ENCODE assay signal across 8 mouse cellular contexts in the genomic region with DNA sequence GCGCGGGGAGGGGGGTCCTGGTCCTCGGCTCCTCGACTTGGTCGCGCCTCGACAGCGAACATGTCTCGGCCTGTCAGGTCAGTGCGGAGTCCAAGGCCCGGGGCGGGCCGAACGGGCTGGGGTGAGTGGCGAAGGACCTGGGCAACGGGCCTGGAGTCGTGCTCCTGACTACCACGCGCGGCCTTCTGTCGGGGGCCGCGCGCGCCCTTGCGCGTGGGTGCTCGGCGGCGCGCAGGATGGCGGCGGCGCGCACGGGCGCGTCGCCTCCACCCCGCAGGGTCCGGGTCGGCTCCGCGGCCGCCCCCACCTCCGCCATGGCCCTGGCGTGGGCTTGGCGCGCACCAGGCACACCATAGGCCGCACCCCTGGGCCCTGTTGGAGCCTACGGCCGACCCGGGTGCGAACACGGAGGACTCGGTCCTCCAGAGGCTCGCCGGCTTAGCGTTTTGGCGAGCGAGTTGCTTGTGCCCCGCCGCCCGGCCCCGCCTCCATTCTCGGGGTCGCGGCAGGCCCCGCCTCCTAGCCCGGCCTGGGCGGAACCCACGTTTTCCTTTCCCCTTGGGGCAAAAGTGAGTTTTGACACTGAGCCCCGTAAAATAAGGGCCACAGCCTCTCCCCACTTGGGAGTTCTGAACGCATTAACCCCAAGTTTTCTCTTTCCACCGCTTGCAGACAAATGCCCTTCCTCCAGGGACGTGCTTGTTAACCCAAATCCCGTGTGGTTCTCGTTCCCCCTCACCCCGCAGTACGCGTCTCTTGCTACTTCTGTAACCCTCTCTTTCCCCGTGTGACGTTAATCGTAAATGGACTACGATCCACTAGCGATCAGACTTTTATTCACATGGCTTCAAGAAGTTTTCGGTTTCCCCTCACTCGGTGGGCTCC. TPM values are rescaled to one million over a fixed set of nuclear protein-coding genes. Genes with fewer than 3 reads are reported as not detected.
DNase-seq lines count a peak whose midpoint lies in the region; ATAC-seq and TF ChIP-seq lines count a peak whose summit lies in the region.

No protein-coding gene starts in this region.

- peak overlapping the region; percentile 98 for H3K27ac ChIP-seq in heart, embryonic 13.5 days (replicated peaks)
- peak overlapping the region; percentile 98 for H3K27ac ChIP-seq in kidney, postnatal 0 days
- peak overlapping the region; percentile 95 for H3K27ac ChIP-seq in liver, embryonic 12.5 days

- no peak for TF ChIP-seq CTCF in brain, embryonic 14.5 days (IDR thresholded peaks at IDR 0.05; ENCODE audit: borderline replicate concordance, extremely low read depth, insufficient read depth, insufficient read length)
- no peak for TF ChIP-seq CTCF in kidney, postnatal 0 days (IDR thresholded peaks at IDR 0.05; ENCODE audit: low read depth)

- H3K27me3 ChIP-seq in heart, embryonic 13.5 days (replicated peaks): peaks cover 30% of the 10 kb centered on the region
- no peaks in the 10 kb centered on the region; the same call in 1 of the 2 replicates for H3K27me3 ChIP-seq in kidney, postnatal 0 days (ENCODE audit: insufficient read depth, low read length)
- H3K27me3 ChIP-seq in liver, embryonic 12.5 days (replicated peaks): peaks cover 23% of the 10 kb centered on the region
- H3K27me3 ChIP-seq in splenic B cell, adult 2 months (ENCODE audit: control insufficient read depth, insufficient read depth, low read length, poor library complexity, severe bottlenecking): no peaks in the 10 kb centered on the region

- WGBS in heart, embryonic 13.5 days: under 1% methylated on average over 82 of the region's 88 CpGs
- WGBS in kidney, postnatal 0 days: under 1% methylated on average over 84 of the region's 88 CpGs
- under 1% methylated on average over 88 of the region's 88 CpGs for WGBS in liver, embryonic 12.5 days (ENCODE audit: insufficient replicate concordance)

- H3K9me3 ChIP-seq in heart, embryonic 13.5 days: no peaks in the 10 kb centered on the region
- no peaks in the 10 kb centered on the region for H3K9me3 ChIP-seq in kidney, postnatal 0 days (replicated peaks; ENCODE audit: low read length)
- H3K9me3 ChIP-seq in liver, embryonic 12.5 days (replicated peaks): no peaks in the 10 kb centered on the region

- peak overlapping the region; percentile 92 for H3K4me3 ChIP-seq in heart, embryonic 13.5 days
- H3K4me3 ChIP-seq in kidney, postnatal 0 days (replicated peaks; ENCODE audit: low read depth, low read length): peak overlapping the region; percentile 86
- peak overlapping the region; percentile 85 for H3K4me3 ChIP-seq in liver, embryonic 12.5 days

- ATAC-seq in erythroid progenitor cell, adult 5-6 weeks (replicated peaks; ENCODE audit: low FRiP score, poor library complexity, severe bottlenecking): peak; percentile 79
- ATAC-seq in heart, embryonic 13.5 days (ENCODE audit: extremely low read depth, insufficient number of reproducible peaks, low FRiP score, low TSS enrichment): peak; percentile 67
- ATAC-seq in kidney, postnatal 0 days (replicated peaks; ENCODE audit: low FRiP score, low read depth): peak; percentile 81
- ATAC-seq in liver, embryonic 12.5 days: peak; percentile 75

- H3K9ac ChIP-seq in heart, embryonic 13.5 days: peak overlapping the region; percentile 99
- peak overlapping the region; percentile 93 for H3K9ac ChIP-seq in kidney, postnatal 0 days (ENCODE audit: low read depth, low read length)
- peak overlapping the region; percentile 99 for H3K9ac ChIP-seq in liver, embryonic 12.5 days

- H3K4me1 ChIP-seq in heart, embryonic 13.5 days: peaks cover 24% of the 10 kb centered on the region
- H3K4me1 ChIP-seq in kidney, postnatal 0 days (replicated peaks; ENCODE audit: insufficient read depth, low read length): peaks cover 12% of the 10 kb centered on the region; the same call in 1 of the 2 replicates
- peaks cover 33% of the 10 kb centered on the region for H3K4me1 ChIP-seq in liver, embryonic 12.5 days

- DNase-seq in CD4-positive, CD25-positive, alpha-beta regulatory T cell, adult 2 months (ENCODE audit: low read depth, low spot score): peak; percentile 88
- DNase-seq in brain, embryonic 14.5 days (ENCODE audit: low read depth): peak; percentile 78
- peak; percentile 77 for DNase-seq in kidney, postnatal 0 days (ENCODE audit: low spot score)
- peak; percentile 90 for DNase-seq in naive thymus-derived CD4-positive, alpha-beta T cell, adult 2 months (ENCODE audit: low read depth)
- DNase-seq in splenic B cell, adult 2 months (ENCODE audit: low read depth, low spot score): peak; percentile 74

- peak overlapping the region; percentile 76 for H3K4me2 ChIP-seq in heart, embryonic 13.5 days
- H3K4me2 ChIP-seq in kidney, postnatal 0 days (ENCODE audit: low read length): peak overlapping the region; percentile 63
- peak overlapping the region; percentile 76 for H3K4me2 ChIP-seq in liver, embryonic 12.5 days

- peak; percentile 28; the same call in 1 of the 2 replicates for TF ChIP-seq POLR2A in brain, embryonic 14.5 days (IDR thresholded peaks at IDR 0.05; ENCODE audit: borderline replicate concordance, extremely low read depth, insufficient read depth, insufficient read length, poor library complexity, severe bottlenecking)

- H3K36me3 ChIP-seq in heart, embryonic 13.5 days: 0 out of 2 replicates have a peak, but pooled peaks cover 9% of the 10 kb centered on the region
- no peaks in the 10 kb centered on the region for H3K36me3 ChIP-seq in kidney, postnatal 0 days (ENCODE audit: insufficient read depth, low read length)
- H3K36me3 ChIP-seq in liver, embryonic 12.5 days: peaks cover 24% of the 10 kb centered on the region
- no peaks in the 10 kb centered on the region for H3K36me3 ChIP-seq in splenic B cell, adult 2 months (ENCODE audit: control insufficient read depth, insufficient read depth, low read length, poor library complexity, severe bottlenecking)

RNA-seq across cellular contexts. Expression of gene Nucks1, which starts 0.6 kb away (rescaled TPM):
- 41.6 and 58.8 TPM in 2 replicates for polyA plus RNA-seq in brain, embryonic 14.5 days (2012; rRNA removed)
- 153 and 169 TPM in 2 replicates for total RNA-seq in erythroid progenitor cell, adult 5-6 weeks (2015; ENCODE audit: low replicate concordance)
- total RNA-seq in erythroid progenitor cell, adult 5-6 weeks (2017; ENCODE audit: low replicate concordance): 248 and 299 TPM in 2 replicates
- polyA plus RNA-seq in heart, embryonic 13.5 days (2015; fragmentation: Nextera tagmentation; extraction: Ambion mirVana): 44.5 and 47.1 TPM in 2 replicates
- polyA plus RNA-seq in kidney, postnatal 0 days (2015; fragmentation: Nextera tagmentation; extraction: Ambion mirVana): 55.2 and 59.9 TPM in 2 replicates
- 59.7 and 62.9 TPM in 2 replicates for polyA plus RNA-seq in liver, embryonic 12.5 days (2016; fragmentation: Nextera tagmentation; extraction: Ambion mirVana)

RNA-seq across cellular contexts. Expression of gene Rab29, which starts 43.9 kb away (rescaled TPM):
- polyA plus RNA-seq in brain, embryonic 14.5 days (2012; rRNA removed): 7.3 and 7.8 TPM in 2 replicates
- 4.3 and 4.6 TPM in 2 replicates for total RNA-seq in erythroid progenitor cell, adult 5-6 weeks (2015; ENCODE audit: low replicate concordance)
- total RNA-seq in erythroid progenitor cell, adult 5-6 weeks (2017; ENCODE audit: low replicate concordance): 2.1 and 3.0 TPM in 2 replicates
- 13.8 and 16.1 TPM in 2 replicates for polyA plus RNA-seq in heart, embryonic 13.5 days (2015; fragmentation: Nextera tagmentation; extraction: Ambion mirVana)
- polyA plus RNA-seq in kidney, postnatal 0 days (2015; fragmentation: Nextera tagmentation; extraction: Ambion mirVana): 23.4 and 26.7 TPM in 2 replicates
- polyA plus RNA-seq in liver, embryonic 12.5 days (2016; fragmentation: Nextera tagmentation; extraction: Ambion mirVana): 11.2 and 11.6 TPM in 2 replicates

RNA-seq across cellular contexts. Expression of gene Slc45a3, which starts 51.9 kb away (rescaled TPM):
- polyA plus RNA-seq in brain, embryonic 14.5 days (2012; rRNA removed): 4.1 and 5.7 TPM in 2 replicates
- total RNA-seq in erythroid progenitor cell, adult 5-6 weeks (2015; ENCODE audit: low replicate concordance): 1.1 TPM in 1 of 2 replicates, not detected in the other
- total RNA-seq in erythroid progenitor cell, adult 5-6 weeks (2017; ENCODE audit: low replicate concordance): 0.64 TPM in 1 of 2 replicates, not detected in the other
- polyA plus RNA-seq in heart, embryonic 13.5 days (2015; fragmentation: Nextera tagmentation; extraction: Ambion mirVana): 1.1 and 1.9 TPM in 2 replicates
- polyA plus RNA-seq in kidney, postnatal 0 days (2015; fragmentation: Nextera tagmentation; extraction: Ambion mirVana): 9.1 and 10.1 TPM in 2 replicates
- 3.1 and 3.8 TPM in 2 replicates for polyA plus RNA-seq in liver, embryonic 12.5 days (2016; fragmentation: Nextera tagmentation; extraction: Ambion mirVana)

Comparison
In these comparisons a context has a peak if more than half of its experiments do, and no peak if none do; other contexts are left out.
1. Peak in every context shown above with its lines: DNase-seq, ATAC-seq, H3K4me3 ChIP-seq and H3K27ac ChIP-seq.